Mouse (Mus musculus) embryonic fibroblast, embryonic 13.5 days (primary cell): ENCODE data around the gene Srrm4. TPM values are rescaled to one million over a fixed set of nuclear protein-coding genes. Genes with fewer than 3 reads are reported as not detected.

Source experiments
- H3K27ac ChIP-seq: 2 replicates; pipeline ENCODE4 v1.5.1; 2012; ENCODE audit warnings: low read length, control low read depth, inconsistent platforms; ENCODE audit not compliant: insufficient read depth
- H3K4me1 ChIP-seq: 2 replicates; pipeline ENCODE4 v1.6.1; 2011; ENCODE audit warnings: low read length; ENCODE audit not compliant: control insufficient read depth, insufficient read depth
- H3K4me3 ChIP-seq: 2 replicates; pipeline ENCODE4 v1.5.1; 2011; ENCODE audit warnings: mild to moderate bottlenecking, control low read depth, low read length; ENCODE audit not compliant: insufficient read depth
- CTCF ChIP-seq: IDR thresholded peaks from 2 replicates; pipeline ENCODE4 v1.5.1; 2011; ENCODE audit warnings: mild to moderate bottlenecking, control low read depth, low read length, moderate library complexity, borderline replicate concordance; ENCODE audit not compliant: insufficient read depth
- POLR2A ChIP-seq: IDR thresholded peaks from 2 replicates; pipeline ENCODE4 v1.6.1; 2011; ENCODE audit warnings: low read depth, mild to moderate bottlenecking, control low read depth, low read length, moderate library complexity
- polyA plus RNA-seq: library from polyadenylated mRNA; stranded (reverse); fragments of >200 nt; gene quantifications from 2 replicates; pipeline ENCODE4 v1.2.4, GENCODE M21; 2011; ENCODE audit warnings: low read depth; ENCODE audit not compliant: missing spikeins, insufficient read length

The Srrm4 gene
- 1.3 and 2.2 TPM in 2 replicates for polyA plus RNA-seq

GRCm38 (mm10) chr5:116591346-116592048, at the start of gene Srrm4:
Gene Srrm4, minus strand, starts transcription at chr5:116591817.
- Histone ChIP-seq H3K4me1 (no peaks in the 10 kb centered on the region), H3K4me3 (no peak within 1 kb of the TSS), H3K27ac (no peak within 1 kb of the TSS)
- TF ChIP-seq POLR2A (no peak), CTCF (no peak)

GRCm38 (mm10) chr5:116592801-116593430, 1.3 kb upstream of the Srrm4 start:
- TF ChIP-seq CTCF, result peak; percentile 28; the same call in 1 of the 2 replicates
- no peak for TF ChIP-seq POLR2A
- Histone ChIP-seq H3K4me3 (no peak overlapping the region), H3K4me1 (no peaks in the 10 kb centered on the region), H3K27ac (no peak overlapping the region)

- Histone ChIP-seq H3K4me1 (no peaks in the 10 kb centered on the region), H3K27ac (no peak overlapping the region), H3K4me3 (no peak overlapping the region)
- TF ChIP-seq POLR2A, result no peak
- no peak for TF ChIP-seq CTCF
Observed at GRCm38 (mm10) chr5:116592049-116592800, 608 bp upstream of the Srrm4 start.

- H3K4me1 ChIP-seq, result no peaks in the 10 kb centered on the region
- TF ChIP-seq POLR2A (no peak), CTCF (no peak)
- H3K4me3 ChIP-seq, result no peak overlapping the region
- no peak overlapping the region for H3K27ac ChIP-seq
Observed at GRCm38 (mm10) chr5:116590698-116591097, 919 bp downstream of the Srrm4 start.

- H3K4me1 ChIP-seq, result no peaks in the 10 kb centered on the region
- no peak overlapping the region for H3K4me3 ChIP-seq
- TF ChIP-seq CTCF (no peak), POLR2A (no peak)
- H3K27ac ChIP-seq, result no peak overlapping the region
Observed at GRCm38 (mm10) chr5:116589631-116590030, 2.0 kb downstream of the Srrm4 start.

GRCm38 (mm10) chr5:116588836-116589235, 2.8 kb downstream of the Srrm4 start:
- Histone ChIP-seq H3K4me1 (no peaks in the 10 kb centered on the region), H3K27ac (no peak overlapping the region), H3K4me3 (no peak overlapping the region)
- TF ChIP-seq POLR2A, result no peak
- TF ChIP-seq CTCF, result no peak

GRCm38 (mm10) chr5:116579533-116579932, 12.1 kb downstream of the Srrm4 start:
- no peak overlapping the region for H3K27ac ChIP-seq

GRCm38 (mm10) chr5:116577082-116577481, 14.5 kb downstream of the Srrm4 start:
- TF ChIP-seq POLR2A (no peak), CTCF (no peak)

More at GRCm38 (mm10) chr5:116579533-116579932, 12.1 kb downstream of the Srrm4 start:
- TF ChIP-seq CTCF (no peak), POLR2A (no peak)
- Histone ChIP-seq H3K4me1 (no peaks in the 10 kb centered on the region), H3K4me3 (no peak overlapping the region)

GRCm38 (mm10) chr5:116573307-116573706, 18.3 kb downstream of the Srrm4 start:
- no peak overlapping the region for H3K27ac ChIP-seq
- H3K4me1 ChIP-seq, result no peaks in the 10 kb centered on the region
- no peak overlapping the region for H3K4me3 ChIP-seq
- no peak for TF ChIP-seq CTCF
- no peak for TF ChIP-seq POLR2A

More at GRCm38 (mm10) chr5:116577082-116577481, 14.5 kb downstream of the Srrm4 start:
- Histone ChIP-seq H3K4me1 (no peaks in the 10 kb centered on the region), H3K4me3 (no peak overlapping the region), H3K27ac (no peak overlapping the region)

- Histone ChIP-seq H3K4me3 (no peak overlapping the region), H3K4me1 (no peaks in the 10 kb centered on the region), H3K27ac (no peak overlapping the region)
- TF ChIP-seq POLR2A (no peak), CTCF (no peak)
Observed at GRCm38 (mm10) chr5:116571936-116572335, 19.7 kb downstream of the Srrm4 start.
